10 mouse cellular contexts compared by ENCODE assay signal in the genomic region with DNA sequence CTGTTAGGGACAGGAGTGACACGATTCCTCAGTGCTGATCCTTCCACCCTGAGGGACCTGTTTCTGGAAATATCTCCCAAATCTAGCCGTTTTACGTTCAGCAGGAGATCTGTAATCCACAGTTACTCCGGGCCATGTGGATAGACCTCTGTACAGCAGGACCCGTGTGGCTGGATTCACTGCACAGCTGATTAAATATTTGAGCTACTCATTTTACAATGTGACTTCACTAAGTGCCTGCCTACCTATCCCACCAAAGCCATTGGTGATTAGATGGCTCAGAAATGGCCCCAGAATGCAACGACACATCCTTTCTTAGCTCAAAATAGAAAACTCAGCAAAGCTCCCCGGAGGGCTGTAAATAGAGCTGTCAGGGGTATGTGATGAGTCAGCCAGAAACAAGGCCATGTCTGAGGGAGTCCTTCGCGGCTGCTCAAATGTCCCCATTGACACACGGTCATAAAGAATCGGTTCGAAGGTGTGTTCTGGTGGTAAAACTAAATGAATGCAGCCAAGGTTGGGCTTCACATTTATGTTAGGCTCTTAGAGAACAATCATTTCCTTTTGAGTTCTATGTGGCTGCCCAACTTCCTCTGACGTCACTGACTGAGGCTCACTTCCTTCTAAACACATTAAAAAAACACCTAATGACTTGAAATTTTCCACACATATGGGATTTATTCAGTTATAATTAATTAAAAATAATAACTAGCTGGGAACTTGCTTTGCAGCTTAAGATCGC. TPM values are rescaled to one million over a fixed set of nuclear protein-coding genes. Genes with fewer than 3 reads are reported as not detected.
A peak's percentile ranks its signal among the peaks of the same experiment; 100 is the strongest.
DNase-seq lines count a peak whose midpoint lies in the region; ATAC-seq lines count a peak whose summit lies in the region.
"Had no signal": no experiment of that assay in that cellular context is flagged by ENCODE, and none has a peak within 500 bp of the region (broad histone marks: within the 10 kb centered on the region; RNA-seq: fewer than 3 reads in every experiment).

No protein-coding gene starts in this region.

- H3K4me2 ChIP-seq in limb, embryonic 12.5 days: no peak overlapping the region
- no peak overlapping the region for H3K4me2 ChIP-seq in forebrain, embryonic 13.5 days

- H3K36me3 ChIP-seq in limb, embryonic 12.5 days: no peaks in the 10 kb centered on the region
- no peaks in the 10 kb centered on the region for H3K36me3 ChIP-seq in limb, embryonic 10.5 days
- no peaks in the 10 kb centered on the region for H3K36me3 ChIP-seq in forebrain, embryonic 13.5 days (ENCODE audit: poor library complexity, severe bottlenecking)

- no peak overlapping the region for H3K9ac ChIP-seq in limb, embryonic 12.5 days (replicated peaks)
- no peak overlapping the region for H3K9ac ChIP-seq in forebrain, embryonic 13.5 days

- ATAC-seq in limb, embryonic 12.5 days (ENCODE audit: insufficient number of reproducible peaks, insufficient read depth, low FRiP score, low TSS enrichment, low read depth): no peak
- ATAC-seq in forebrain, embryonic 13.5 days: no peak

- no peak overlapping the region for H3K4me3 ChIP-seq in limb, embryonic 12.5 days (replicated peaks)
- H3K4me3 ChIP-seq in limb, embryonic 10.5 days: no peak overlapping the region
- no peak overlapping the region for H3K4me3 ChIP-seq in forebrain, embryonic 13.5 days

- H3K27me3 ChIP-seq in limb, embryonic 12.5 days: no peaks in the 10 kb centered on the region
- H3K27me3 ChIP-seq in limb, embryonic 10.5 days (ENCODE audit: low read depth, poor library complexity, severe bottlenecking): peaks cover 6% of the 10 kb centered on the region; the same call in 1 of the 2 replicates
- no peaks in the 10 kb centered on the region for H3K27me3 ChIP-seq in forebrain, embryonic 13.5 days

- DNase-seq in embryo, embryonic 10 days (ENCODE audit: low spot score): peak; percentile 5
- DNase-seq in embryo, embryonic 11 days: no peak
- no peak for DNase-seq in limb, embryonic 10.5 days (ENCODE audit: low spot score)
- DNase-seq in adrenal gland, postnatal 10 days: peak; percentile 38
- peak; percentile 41 for DNase-seq in mesoderm, embryonic 11.5 days (ENCODE audit: low read depth, low spot score)
- DNase-seq in urinary bladder, postnatal 14 days (ENCODE audit: low spot score): no peak
- DNase-seq: kidney, adult 18-20 months had no signal

- WGBS in limb, embryonic 12.5 days: 54% methylated on average over 14 of the region's 14 CpGs
- 80% methylated on average over 14 of the region's 14 CpGs for WGBS in limb, embryonic 10.5 days
- WGBS in forebrain, embryonic 13.5 days: 67% methylated on average over 14 of the region's 14 CpGs

- H3K4me1 ChIP-seq in limb, embryonic 12.5 days (replicated peaks): peaks cover 27% of the 10 kb centered on the region
- no peaks in the 10 kb centered on the region for H3K4me1 ChIP-seq in limb, embryonic 10.5 days
- peaks cover 24% of the 10 kb centered on the region for H3K4me1 ChIP-seq in forebrain, embryonic 13.5 days

- peak overlapping the region; percentile 23; the same call in 1 of the 2 replicates for H3K27ac ChIP-seq in limb, embryonic 12.5 days
- H3K27ac ChIP-seq in limb, embryonic 10.5 days: no peak overlapping the region
- no peak overlapping the region for H3K27ac ChIP-seq in forebrain, embryonic 13.5 days
- H3K27ac ChIP-seq: macrophage had no signal

- H3K9me3 ChIP-seq in limb, embryonic 12.5 days: no peaks in the 10 kb centered on the region
- no peaks in the 10 kb centered on the region for H3K9me3 ChIP-seq in limb, embryonic 10.5 days (replicated peaks)
- H3K9me3 ChIP-seq in forebrain, embryonic 13.5 days (replicated peaks): no peaks in the 10 kb centered on the region

RNA-seq across cellular contexts. Expression of gene C2cd4a, which starts 32.9 kb away (rescaled TPM):
- 0.15 and 0.24 TPM in 2 replicates for polyA plus RNA-seq in limb, embryonic 12.5 days (2016; fragmentation: Nextera tagmentation; extraction: Ambion mirVana)
- 0.31 and 0.33 TPM in 2 replicates for polyA plus RNA-seq in limb, embryonic 10.5 days (2016; fragmentation: Nextera tagmentation; extraction: Ambion mirVana)
- total RNA-seq in adrenal gland, postnatal 10 days (2021): under 1 TPM in 1 of 2 experiments, not detected in 1; 0.21 TPM
- not detected in 2 replicates for polyA plus RNA-seq in forebrain, embryonic 13.5 days (2015; fragmentation: Nextera tagmentation; extraction: Ambion mirVana)
- polyA plus RNA-seq: macrophage had no signal

RNA-seq across cellular contexts. Expression of gene C2cd4b, which starts 40.0 kb away (rescaled TPM):
- 0.18 and 0.28 TPM in 2 replicates for polyA plus RNA-seq in limb, embryonic 12.5 days (2016; fragmentation: Nextera tagmentation; extraction: Ambion mirVana)
- 0.14 TPM in 1 of 2 replicates, not detected in the other for polyA plus RNA-seq in limb, embryonic 10.5 days (2016; fragmentation: Nextera tagmentation; extraction: Ambion mirVana)
- total RNA-seq in adrenal gland, postnatal 10 days (2021): 1 to 10 TPM; 1.5 to 1.9 TPM
- 0.15 TPM in 1 of 2 replicates, not detected in the other for polyA plus RNA-seq in forebrain, embryonic 13.5 days (2015; fragmentation: Nextera tagmentation; extraction: Ambion mirVana)
- polyA plus RNA-seq: macrophage had no signal

RNA-seq across cellular contexts. Expression of gene Vps13c, which starts 40.9 kb away (rescaled TPM):
- polyA plus RNA-seq in limb, embryonic 12.5 days (2016; fragmentation: Nextera tagmentation; extraction: Ambion mirVana): 3.1 and 3.6 TPM in 2 replicates
- 2.3 and 2.7 TPM in 2 replicates for polyA plus RNA-seq in limb, embryonic 10.5 days (2016; fragmentation: Nextera tagmentation; extraction: Ambion mirVana)
- 10 to 100 TPM; 32.2 to 49.3 TPM for total RNA-seq in adrenal gland, postnatal 10 days (2021)
- polyA plus RNA-seq in forebrain, embryonic 13.5 days (2015; fragmentation: Nextera tagmentation; extraction: Ambion mirVana): 7.7 and 8.1 TPM in 2 replicates

Comparison
In these comparisons a context has a peak if more than half of its experiments do, and no peak if none do; other contexts are left out.
1. DNase-seq: peak in embryo, embryonic 10 days (single experiment), adrenal gland, postnatal 10 days (single experiment) and mesoderm, embryonic 11.5 days (single experiment); none in embryo, embryonic 11 days (single experiment), limb, embryonic 10.5 days (single experiment) and urinary bladder, postnatal 14 days (single experiment).